Mouse (Mus musculus): ENCODE results near the gene Cdc42ep2. TPM values are rescaled to one million over a fixed set of nuclear protein-coding genes. Genes with fewer than 3 reads are reported as not detected.
A peak's percentile ranks its signal among the peaks of the same experiment; 100 is the strongest.

Gene Cdc42ep2
- 1 to 10 TPM; 4.3 to 4.6 TPM for total RNA-seq (2021)
- long read RNA-seq, partial matches to known transcripts: 0 of 5 reads
- long read RNA-seq, other reads (novel, unspliced or antisense): 1 of 5 reads

DNA sequence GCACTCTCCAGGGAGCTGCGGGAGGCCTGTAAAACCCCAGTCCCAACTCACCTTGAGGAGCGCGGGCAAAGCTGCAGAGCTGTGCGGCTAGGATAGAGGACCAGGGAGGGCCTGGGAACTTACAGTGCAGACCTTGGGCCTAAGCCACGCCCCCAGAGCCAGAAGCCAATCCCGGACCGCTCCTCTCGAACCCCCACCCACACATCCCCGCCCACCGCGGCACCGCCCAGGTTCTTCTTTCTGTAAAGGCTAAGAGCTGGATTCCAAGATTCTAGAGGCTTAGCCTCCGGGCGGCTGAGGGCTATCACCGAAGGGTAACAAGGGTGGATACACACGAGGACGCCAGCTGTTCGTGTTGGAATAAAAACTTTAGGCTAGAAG lies at the start of gene Cdc42ep2:
Gene Cdc42ep2, minus strand, starts transcription at position 104 of the 381 bp plus-strand sequence.
- peak; percentile 79 to 91 for DNase-seq (ENCODE audit: low spot score in 2 of 2)

- no peak for DNase-seq (ENCODE audit: low spot score in 2 of 2)
Observed at GRCm38 (mm10) chr19:5967664-5968063, 43.0 kb upstream of the Cdc42ep2 start.

- no peak for DNase-seq (ENCODE audit: low spot score in 2 of 2)
Observed at GRCm38 (mm10) chr19:5966786-5967185, 42.2 kb upstream of the Cdc42ep2 start.

DNA sequence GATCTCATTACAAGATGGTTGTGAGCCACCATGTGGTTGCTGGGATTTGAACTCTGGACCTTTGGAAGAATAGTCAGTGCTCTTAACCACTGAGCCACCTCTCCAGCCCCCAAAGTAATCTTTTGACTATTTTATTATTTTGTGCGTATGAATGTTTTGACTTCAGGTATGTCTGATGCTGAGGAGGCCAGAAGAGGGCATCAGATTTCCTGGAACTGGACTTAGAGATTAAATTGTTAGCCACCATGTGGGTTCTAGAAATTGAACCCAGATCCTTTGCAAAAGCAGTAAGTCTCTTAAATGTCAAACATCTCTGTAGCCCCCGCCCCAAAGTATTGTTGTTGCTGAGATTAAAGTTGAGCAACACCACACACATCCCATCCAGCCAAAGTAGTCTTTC lies 41.3 kb upstream of the Cdc42ep2 start:
- DNase-seq (ENCODE audit: low spot score in 2 of 2): no peak

DNA sequence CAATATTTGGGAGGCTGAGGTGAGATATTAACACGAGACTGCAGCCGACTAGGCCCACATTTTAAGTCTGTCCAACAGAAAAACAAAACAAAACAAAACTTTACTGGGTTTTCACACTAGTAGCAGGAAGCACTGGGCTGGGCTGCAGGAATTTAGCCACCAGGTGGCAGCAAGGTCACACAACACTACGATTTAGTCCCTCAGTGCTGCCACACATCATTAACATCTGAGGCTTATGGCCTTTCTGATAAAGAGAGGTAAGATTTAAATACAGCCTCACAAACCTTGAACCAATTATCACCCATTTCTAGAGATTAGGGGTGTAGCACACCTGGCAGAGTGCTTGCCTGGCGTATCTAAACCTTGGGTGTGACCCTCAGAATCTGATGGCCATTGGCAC lies 40.7 kb upstream of the Cdc42ep2 start:
- DNase-seq (ENCODE audit: low spot score in 2 of 2): peak; percentile 26 to 78

- DNase-seq (ENCODE audit: low spot score in 2 of 2): no peak
Observed at GRCm38 (mm10) chr19:5964804-5965203, 40.2 kb upstream of the Cdc42ep2 start.

- peak; percentile 83 to 89 for DNase-seq (ENCODE audit: low spot score in 2 of 2)
Observed at GRCm38 (mm10) chr19:5963883-5964562, 39.4 kb upstream of the Cdc42ep2 start, which contains the start of gene Pola2. TSS of gene Pola2 (minus strand) at chr19:5964202.

GRCm38 (mm10) chr19:5962651-5963050 lies 38.0 kb upstream of the Cdc42ep2 start:
- no peak for DNase-seq (ENCODE audit: low spot score in 2 of 2)

DNA sequence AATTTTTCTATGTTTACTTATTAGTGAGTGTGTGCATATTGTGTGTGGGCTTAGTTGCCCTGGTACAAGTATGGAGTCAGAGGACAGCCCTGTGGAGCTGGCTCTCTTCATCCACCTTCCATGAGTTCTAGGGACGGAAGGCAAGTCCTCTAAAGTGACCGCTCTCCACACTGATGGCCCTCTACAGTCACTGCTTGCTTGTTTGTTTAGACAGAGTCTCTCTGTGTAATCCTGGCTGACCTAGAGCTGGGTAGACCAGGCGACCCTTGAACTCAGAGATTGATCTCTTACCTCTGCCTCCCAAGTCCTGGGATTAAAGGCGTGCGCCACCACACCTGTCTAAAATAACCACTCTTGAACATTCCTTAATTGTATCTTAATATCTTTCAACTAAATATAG lies 32.8 kb upstream of the Cdc42ep2 start:
- DNase-seq (ENCODE audit: low spot score in 2 of 2): no peak

GRCm38 (mm10) chr19:5956685-5957084 lies 32.1 kb upstream of the Cdc42ep2 start:
- DNase-seq (ENCODE audit: low spot score in 2 of 2): peak in 1 of 2 experiments; percentile 78

DNA sequence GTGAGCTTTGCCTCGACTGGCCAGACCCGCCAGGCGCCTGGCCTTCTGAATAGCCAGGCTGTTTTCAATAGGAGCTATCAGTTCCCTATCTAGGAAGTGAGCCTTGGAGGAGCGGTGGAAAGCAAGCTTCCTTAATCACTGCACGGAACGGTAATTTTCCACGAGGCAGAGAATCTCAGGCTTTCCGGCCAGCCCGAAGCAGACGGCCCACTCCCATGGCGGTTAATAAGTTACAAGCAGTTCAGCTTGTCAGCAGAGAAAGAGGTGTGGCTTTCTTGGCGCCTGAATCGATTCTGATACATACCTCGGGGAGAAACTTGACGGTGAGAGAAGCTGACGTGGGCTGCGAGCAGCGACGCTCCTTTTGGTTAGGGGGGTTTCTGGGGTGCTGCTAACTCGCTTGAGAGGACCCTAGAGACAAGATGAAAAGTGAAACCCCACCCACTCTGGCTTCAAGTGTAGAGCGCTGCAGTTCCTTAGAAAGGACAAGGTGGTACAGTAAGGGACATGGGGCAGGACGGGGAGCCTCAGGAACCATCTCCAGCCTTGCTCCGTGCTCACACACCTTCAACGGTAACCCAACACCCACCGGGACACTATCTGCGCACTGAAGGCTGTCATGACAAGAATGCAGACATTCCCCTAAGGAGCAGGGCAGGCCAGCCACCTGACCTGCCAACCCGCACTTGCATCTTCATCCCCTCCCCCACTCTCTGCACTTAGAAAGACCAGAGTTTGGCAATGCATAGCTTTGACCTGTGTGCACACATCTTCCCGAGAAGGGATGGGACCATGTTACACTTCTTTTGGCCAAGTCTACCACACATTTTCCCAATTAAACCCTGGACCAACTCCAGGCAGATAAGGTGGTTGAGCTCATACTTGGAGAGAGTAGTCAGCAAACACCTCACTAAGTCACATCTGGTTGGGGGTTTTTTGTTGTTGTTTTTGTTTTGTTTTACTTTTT lies 31.4 kb upstream of the Cdc42ep2 start:
- no peak for DNase-seq (ENCODE audit: low spot score in 2 of 2)

DNA sequence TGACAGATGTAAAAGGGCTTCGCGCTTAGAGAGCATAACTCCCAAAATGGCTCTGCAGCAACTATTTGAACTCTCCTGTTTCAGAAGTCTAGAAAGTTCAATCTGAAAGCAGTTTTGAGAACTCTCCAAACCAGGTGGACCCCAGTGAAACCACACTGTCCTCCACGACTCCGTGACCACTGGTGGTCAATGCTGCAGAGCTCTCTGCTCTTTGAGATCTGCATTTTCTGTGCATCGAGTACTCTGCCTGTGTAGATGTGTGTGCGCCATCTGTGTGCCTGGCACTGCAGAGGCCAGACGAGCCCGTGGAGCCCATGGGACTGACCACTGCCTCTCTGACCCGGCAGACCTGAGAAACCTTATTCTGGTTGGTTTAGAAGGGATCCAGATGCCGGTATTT lies 30.3 kb upstream of the Cdc42ep2 start:
- DNase-seq (ENCODE audit: low spot score in 2 of 2): no peak

DNA sequence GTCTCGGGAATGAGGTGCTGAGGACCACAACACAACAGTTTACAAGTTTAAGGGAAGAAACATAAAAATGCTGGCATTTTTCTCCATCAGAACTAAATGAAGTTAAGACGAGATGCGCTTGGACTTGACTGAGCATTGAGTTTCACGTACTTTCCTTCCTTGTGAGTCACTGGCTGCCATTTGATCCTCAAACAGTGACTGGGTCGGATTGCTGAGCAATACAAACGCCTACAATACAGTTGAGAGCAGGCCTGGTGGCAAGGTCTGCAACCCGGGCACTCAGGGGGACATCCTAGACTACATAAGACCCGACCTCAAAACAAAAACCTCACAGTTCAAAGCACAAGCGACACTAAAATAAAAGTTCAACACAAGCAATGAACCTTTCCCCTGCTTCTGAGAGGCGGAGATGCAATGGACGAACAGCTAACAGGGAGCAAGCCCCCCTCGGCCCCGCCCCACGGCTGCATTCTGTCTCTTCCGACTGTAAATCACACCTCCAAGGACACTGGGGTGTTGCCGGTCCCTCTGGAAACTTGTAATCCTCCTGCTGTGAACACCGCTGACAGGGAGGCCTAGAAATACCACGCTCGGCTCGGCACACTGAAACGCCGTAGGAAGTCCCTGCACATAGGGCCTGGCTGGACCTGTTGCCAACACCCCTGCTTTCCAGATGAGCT lies 29.6 kb upstream of the Cdc42ep2 start:
- no peak for DNase-seq (ENCODE audit: low spot score in 2 of 2)

GRCm38 (mm10) chr19:5953201-5953770 lies 28.7 kb upstream of the Cdc42ep2 start:
- no peak for DNase-seq (ENCODE audit: low spot score in 2 of 2)

- DNase-seq (ENCODE audit: low spot score in 2 of 2): no peak
Observed at GRCm38 (mm10) chr19:5952071-5952691, 27.6 kb upstream of the Cdc42ep2 start.

DNA sequence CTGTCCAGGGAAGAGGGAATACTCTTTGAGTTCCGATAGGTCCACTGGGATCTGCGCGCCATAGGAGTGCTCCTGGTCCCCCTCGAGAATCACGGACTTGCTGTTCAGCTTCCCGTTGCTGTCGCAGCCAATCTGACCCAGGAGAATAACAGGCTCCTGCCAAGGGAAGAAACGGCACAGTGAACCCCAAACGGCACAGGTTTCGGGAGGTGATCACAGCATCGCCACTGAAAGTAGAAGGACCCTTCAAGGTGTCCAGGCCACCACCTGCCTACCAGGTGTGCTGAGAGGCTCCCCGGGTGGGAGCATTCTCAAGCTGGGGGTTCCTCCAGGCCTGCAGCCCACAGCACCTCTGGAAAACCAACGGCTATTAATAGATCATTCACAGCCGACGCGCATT lies 27.0 kb upstream of the Cdc42ep2 start:
- DNase-seq (ENCODE audit: low spot score in 2 of 2): no peak

DNA sequence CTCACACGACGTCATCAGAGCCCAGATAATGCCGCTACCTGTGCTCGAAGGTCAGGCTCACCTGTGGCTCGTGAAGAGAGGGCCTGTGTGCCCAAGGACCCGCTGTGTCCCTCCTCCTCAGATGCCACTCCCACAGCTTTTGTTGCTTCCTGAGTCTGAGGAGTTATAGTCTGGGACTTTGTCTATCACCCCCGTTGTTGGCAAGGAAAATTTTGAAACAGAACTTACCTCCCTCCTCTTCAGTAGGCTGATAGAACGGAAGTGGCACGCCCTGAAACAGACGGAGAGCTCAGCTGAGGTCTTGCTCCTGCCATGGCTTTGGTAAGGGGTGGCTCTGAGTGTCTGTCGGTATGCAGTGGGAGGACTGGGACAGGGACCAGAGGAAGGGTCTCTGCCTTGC lies 25.6 kb upstream of the Cdc42ep2 start:
- no peak for DNase-seq (ENCODE audit: low spot score in 2 of 2)

GRCm38 (mm10) chr19:5945891-5946290 lies 21.3 kb upstream of the Cdc42ep2 start:
- DNase-seq (ENCODE audit: low spot score in 2 of 2): no peak

- peak; percentile 25 to 46 for DNase-seq (ENCODE audit: low spot score in 2 of 2)
Observed at GRCm38 (mm10) chr19:5945027-5945426, 20.4 kb upstream of the Cdc42ep2 start.

DNA sequence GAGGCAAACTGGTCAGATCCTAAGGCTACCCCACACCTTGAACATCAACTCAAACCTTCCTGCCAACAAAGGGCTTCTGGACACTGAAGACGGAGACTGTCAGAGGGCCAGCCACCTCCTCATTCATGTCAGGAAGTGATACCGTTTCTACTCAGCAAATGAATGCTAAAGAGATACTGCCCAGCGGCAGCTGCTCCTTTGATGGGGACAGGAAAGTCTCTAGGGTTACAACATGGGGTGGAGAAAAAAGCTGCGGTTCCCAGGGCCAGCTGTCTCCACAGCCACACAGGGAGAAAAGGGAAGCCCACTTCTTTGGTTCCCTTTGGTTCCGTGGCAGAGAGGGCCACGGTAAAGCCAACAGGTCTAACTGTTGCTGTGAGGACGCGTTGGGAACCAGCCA lies 19.5 kb upstream of the Cdc42ep2 start:
- no peak for DNase-seq (ENCODE audit: low spot score in 2 of 2)

DNA sequence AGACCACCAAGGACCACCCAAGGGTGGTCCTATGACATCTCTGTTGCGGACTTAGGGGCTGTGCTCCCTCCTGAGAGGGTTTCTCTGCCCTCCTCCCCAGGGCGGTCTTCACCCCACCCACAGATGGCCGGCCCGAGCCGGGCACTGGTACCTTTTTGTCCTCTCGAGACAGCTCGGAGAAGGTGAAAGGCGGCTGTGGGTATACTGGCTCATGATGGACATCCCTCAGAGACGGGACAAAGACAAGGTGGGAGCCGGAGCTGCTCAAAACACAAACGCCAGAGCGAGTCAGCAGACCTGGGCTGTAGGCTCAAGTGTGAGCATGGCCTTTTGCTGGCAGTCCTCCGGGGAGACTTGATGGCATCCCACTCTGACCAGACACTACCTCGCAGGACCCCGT lies 18.8 kb upstream of the Cdc42ep2 start:
- DNase-seq (ENCODE audit: low spot score in 2 of 2): no peak
